Mouse (Mus musculus) liver, adult 2 months (tissue): ENCODE results near the gene C1qtnf2.

Source experiments
- CTCF ChIP-seq: fragments of 200-500 bp; IDR thresholded peaks from 2 replicates; pipeline ENCODE4 v1.5.1; 2011; ENCODE audit warnings: low read depth, low read length, control low read depth
- POLR2A ChIP-seq: fragments of 200-500 bp; IDR thresholded peaks from 2 replicates; pipeline ENCODE4 v1.6.1; 2011; ENCODE audit warnings: low read length, control low read depth; ENCODE audit not compliant: insufficient read depth; ENCODE audit errors: extremely low read depth

DNA sequence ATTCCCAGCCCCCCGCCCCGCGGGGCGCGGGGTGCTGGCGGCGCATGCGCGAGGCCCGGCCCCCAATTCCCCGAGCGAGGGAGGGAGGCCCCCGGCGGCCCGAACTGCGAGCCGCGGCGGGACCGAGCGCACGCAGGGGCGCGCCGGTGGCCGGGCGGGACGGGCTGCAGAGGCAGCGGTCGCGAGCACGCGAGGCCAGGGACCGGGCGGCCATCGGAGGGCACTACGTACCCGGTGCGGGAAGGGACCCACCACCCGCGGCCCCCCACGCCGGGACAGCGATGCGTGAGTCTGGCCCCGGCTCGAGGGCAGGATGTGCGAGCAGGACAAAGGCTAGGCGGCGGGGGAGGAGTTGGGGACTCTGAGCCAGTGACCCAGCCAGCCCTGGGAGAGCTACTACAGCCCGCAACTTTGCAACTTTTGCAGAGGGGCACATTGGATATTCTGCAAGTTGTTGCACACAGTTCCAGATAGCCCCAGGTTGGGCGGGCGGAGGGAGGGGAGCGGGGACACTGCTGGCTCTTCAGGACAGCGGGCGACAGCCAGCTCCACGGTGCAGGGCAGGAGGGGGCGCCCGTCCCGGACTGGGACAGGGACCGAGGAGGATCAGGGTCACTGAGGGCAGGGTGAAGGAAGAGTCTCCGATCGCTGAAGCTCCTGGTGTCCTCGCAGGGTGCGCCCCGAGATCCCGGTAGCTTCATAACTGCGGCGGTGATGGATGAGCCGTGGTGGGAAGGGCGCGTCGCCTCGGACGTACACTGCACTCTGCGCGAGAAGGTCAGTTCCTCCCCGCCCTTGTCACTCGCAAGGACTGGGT lies 54.8 kb downstream of the C1qtnf2 start, which contains the start of gene Ccnjl:
- TF ChIP-seq CTCF = peak; percentile 46
- no peak for TF ChIP-seq POLR2A
